Mouse (Mus musculus) adrenal gland, adult 18-20 months (tissue): ENCODE results near the gene Srd5a1. TPM values are rescaled to one million over a fixed set of nuclear protein-coding genes. Genes with fewer than 3 reads are reported as not detected.

Experiments
- total RNA-seq, 2 experiments: library from RNA; stranded (reverse); gene quantifications; 1 replicate in 1 of 2; 2 replicates in 1 of 2; pipeline ENCODE4 v1.2.3; 2021

Srd5a1 gene
- total RNA-seq, 2 experiments from 2014 or later: 3.2 to 12.1 TPM

Other genes with a start within 250 kb of the Srd5a1 start
- gene Nsun2, start 77.7 kb downstream of the Srd5a1 start, total RNA-seq: 10 to 100 TPM; 77.3 to 85.7 TPM
- 10 to 100 TPM; 17.5 to 20.9 TPM for gene Tent4a, start 76.8 kb downstream of the Srd5a1 start, total RNA-seq
- gene Ube2ql1, start 128.4 kb upstream of the Srd5a1 start, total RNA-seq: 1 to 10 TPM; 2.8 to 3.7 TPM
- gene Med10, start 191.0 kb upstream of the Srd5a1 start, total RNA-seq: 10 to 100 TPM; 45.4 to 56.2 TPM